Mouse (Mus musculus): ENCODE data around the gene Haus2. TPM values are rescaled to one million over a fixed set of nuclear protein-coding genes. Genes with fewer than 3 reads are reported as not detected.

Haus2 gene
- polyA plus RNA-seq (2014; fragmentation: Illumina TruSeq; extraction: RNeasy Lipid Tissue Mini Kit (QIAGEN cat#74804); ENCODE audit: low read depth, low replicate concordance) = 17.1 TPM

GRCm38 (mm10) chr2:120608830-120609723 lies at the start of gene Haus2, which contains the start of gene Lrrc57:
TSS of gene Haus2 (plus strand) at chr2:120609383.
TSS of gene Lrrc57 (minus strand) at chr2:120609520.

GRCm38 (mm10) chr2:120563235-120563990 lies 45.8 kb upstream of the Haus2 start, which contains the start of gene Zfp106:
TSS of gene Zfp106 (minus strand) at chr2:120563843.

GRCm38 (mm10) chr2:120566886-120567797 lies 42.0 kb upstream of the Haus2 start, which contains the start of gene Snap23:
TSS of gene Snap23 (plus strand) at chr2:120567671.

GRCm38 (mm10) chr2:120628886-120629735 lies 19.9 kb downstream of the Haus2 start, which contains the start of gene Stard9:
TSS of gene Stard9 (plus strand) at chr2:120629121.

Other genes with a start within 250 kb of the Haus2 start
- gene Ganc, start 205.5 kb upstream of the Haus2 start, polyA plus RNA-seq (2014; fragmentation: Illumina TruSeq; extraction: RNeasy Lipid Tissue Mini Kit (QIAGEN cat#74804); ENCODE audit: low read depth, low replicate concordance) = 19.2 TPM
- 11.8 TPM for gene Tmem87a, start 205.3 kb upstream of the Haus2 start, polyA plus RNA-seq (2014; fragmentation: Illumina TruSeq; extraction: RNeasy Lipid Tissue Mini Kit (QIAGEN cat#74804); ENCODE audit: low read depth, low replicate concordance)
- 0.29 TPM for gene Capn3, start 153.4 kb upstream of the Haus2 start, polyA plus RNA-seq (2014; fragmentation: Illumina TruSeq; extraction: RNeasy Lipid Tissue Mini Kit (QIAGEN cat#74804); ENCODE audit: low read depth, low replicate concordance)
- gene Zfp106, start 45.5 kb upstream of the Haus2 start, polyA plus RNA-seq (2014; fragmentation: Illumina TruSeq; extraction: RNeasy Lipid Tissue Mini Kit (QIAGEN cat#74804); ENCODE audit: low read depth, low replicate concordance) = 23.7 TPM
- 61.8 TPM for gene Snap23, start 41.7 kb upstream of the Haus2 start, polyA plus RNA-seq (2014; fragmentation: Illumina TruSeq; extraction: RNeasy Lipid Tissue Mini Kit (QIAGEN cat#74804); ENCODE audit: low read depth, low replicate concordance)
- 19.7 TPM for gene Lrrc57, start 137 bp downstream of the Haus2 start, polyA plus RNA-seq (2014; fragmentation: Illumina TruSeq; extraction: RNeasy Lipid Tissue Mini Kit (QIAGEN cat#74804); ENCODE audit: low read depth, low replicate concordance)
- gene Stard9, start 19.7 kb downstream of the Haus2 start, polyA plus RNA-seq (2014; fragmentation: Illumina TruSeq; extraction: RNeasy Lipid Tissue Mini Kit (QIAGEN cat#74804); ENCODE audit: low read depth, low replicate concordance) = 2.4 TPM
- 2.1 TPM for gene Cdan1, start 240.7 kb downstream of the Haus2 start, polyA plus RNA-seq (2014; fragmentation: Illumina TruSeq; extraction: RNeasy Lipid Tissue Mini Kit (QIAGEN cat#74804); ENCODE audit: low read depth, low replicate concordance)
- gene Ttbk2, start 241.2 kb downstream of the Haus2 start, polyA plus RNA-seq (2014; fragmentation: Illumina TruSeq; extraction: RNeasy Lipid Tissue Mini Kit (QIAGEN cat#74804); ENCODE audit: low read depth, low replicate concordance) = 3.2 TPM

Measured in liver, adult 10 weeks (tissue).